Mouse (Mus musculus) MEL (cell line): ENCODE measurements around the gene Nme6.

ENCODE experiments used
- ELF1 ChIP-seq: IDR thresholded peaks from 2 replicates; pipeline ENCODE4 v1.6.1; 2014; ENCODE audit warnings: low read depth, mild to moderate bottlenecking, inconsistent platforms, low read length, improper control_type of control experiment, moderate library complexity
- EP300 ChIP-seq, 2 experiments: IDR thresholded peaks; 2 replicates each; pipeline ENCODE4 v1.6.1; 2011; ENCODE audit warnings: improper control_type of control experiment in 2 of 2, low read length in 2 of 2, low read depth in 1 of 2, mild to moderate bottlenecking in 1 of 2
- HCFC1 ChIP-seq: IDR thresholded peaks from 2 replicates; pipeline ENCODE4 v1.6.1; 2012; ENCODE audit warnings: low read depth, mild to moderate bottlenecking, inconsistent platforms, low read length, improper control_type of control experiment, moderate library complexity
- POLR2A ChIP-seq, 2 experiments: IDR thresholded peaks; 2 replicates each; pipeline ENCODE4 v1.6.1; 2011 to 2012; ENCODE audit warnings: low read length in 2 of 2, mild to moderate bottlenecking in 2 of 2, control low read depth in 1 of 2, improper control_type of control experiment in 1 of 2, low read depth in 1 of 2, moderate library complexity in 1 of 2; ENCODE audit not compliant: control insufficient read depth in 1 of 2, insufficient read depth in 1 of 2, poor library complexity in 1 of 2
- TAL1 ChIP-seq: IDR thresholded peaks from 2 replicates; pipeline ENCODE4 v1.6.1; 2012; ENCODE audit warnings: mild to moderate bottlenecking, inconsistent platforms, low read length, moderate library complexity, mixed read lengths

DNA sequence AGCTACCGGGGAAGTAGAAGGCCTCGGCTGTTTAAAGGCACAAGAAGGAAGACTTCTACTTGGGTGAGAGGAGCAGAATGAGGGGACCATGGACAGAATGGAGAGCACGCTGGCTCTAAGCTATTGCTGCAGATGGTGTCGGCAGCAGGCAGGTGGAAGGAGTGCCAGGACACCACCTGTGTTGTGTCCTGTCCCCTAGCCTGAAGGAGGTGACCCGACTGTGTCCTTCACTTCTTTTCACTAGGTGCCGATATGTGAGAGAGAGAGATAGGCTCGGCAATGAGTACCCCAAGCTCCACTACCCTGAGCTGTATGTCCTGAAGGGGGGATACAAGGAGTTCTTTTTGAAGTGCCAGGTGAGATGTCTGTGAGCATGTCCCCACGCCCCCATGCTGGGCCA is 59.0 kb downstream of the Nme6 start:
- no peak for TF ChIP-seq ELF1
- no peak for TF ChIP-seq POLR2A (IDR thresholded peaks at IDR 0.05; ENCODE audit: control insufficient read depth in 1 of 2, insufficient read depth in 1 of 2, low read depth in 1 of 2, low read length in 2 of 2, poor library complexity in 1 of 2)
- TF ChIP-seq HCFC1 = no peak
- TF ChIP-seq EP300 (IDR thresholded peaks at IDR 0.05; ENCODE audit: low read depth in 1 of 2, low read length in 2 of 2) = no peak
- no peak for TF ChIP-seq TAL1
